Mouse (Mus musculus) liver, embryonic 14.5 days (tissue): ENCODE measurements around the gene Abracl.

Experiments used
- CTCF ChIP-seq: IDR thresholded peaks from 2 replicates; pipeline ENCODE4 v1.5.1; 2016; ENCODE audit warnings: antibody characterized with exemption, low read depth, control low read depth
- EP300 ChIP-seq: IDR thresholded peaks from 2 replicates; pipeline ENCODE4 v1.6.1; 2016; ENCODE audit warnings: antibody characterized with exemption, low read depth

- TF ChIP-seq CTCF (no peak), EP300 (no peak)
Observed at GRCm38 (mm10) chr10:18022312-18022711, 776 bp downstream of the Abracl start.
